8 mouse cellular contexts compared by ENCODE assay signal in genomic region chr2:120970045-120970539, GRCm38 (mm10). TPM values are rescaled to one million over a fixed set of nuclear protein-coding genes. Genes with fewer than 3 reads are reported as not detected.
DNase-seq lines count a peak whose midpoint lies in the region; ATAC-seq and TF ChIP-seq lines count a peak whose summit lies in the region.

No protein-coding gene starts in this region.

- H3K79me2 ChIP-seq in myocyte (ENCODE audit: control insufficient read depth, insufficient read depth) = peaks cover 51% of the 10 kb centered on the region

- H3K9ac ChIP-seq in forebrain, embryonic 12.5 days = peak overlapping the region; percentile 82

- peak overlapping the region; percentile 82 for H3K27ac ChIP-seq in forebrain, embryonic 12.5 days
- peak overlapping the region; percentile 96 for H3K27ac ChIP-seq in limb, embryonic 10.5 days

- H3K4me2 ChIP-seq in forebrain, embryonic 12.5 days = peak overlapping the region; percentile 73
- H3K4me2 ChIP-seq in myocyte (ENCODE audit: low read depth) = peak overlapping the region; percentile 89

- H3K27me3 ChIP-seq in forebrain, embryonic 12.5 days = no peaks in the 10 kb centered on the region
- H3K27me3 ChIP-seq in limb, embryonic 10.5 days (ENCODE audit: low read depth, poor library complexity, severe bottlenecking) = no peaks in the 10 kb centered on the region
- H3K27me3 ChIP-seq in myocyte (ENCODE audit: control insufficient read depth, insufficient read depth, insufficient read length) = no peaks in the 10 kb centered on the region

- H3ac ChIP-seq in myocyte (ENCODE audit: control insufficient read depth, insufficient read length) = peak overlapping the region; percentile 35

- ATAC-seq in cerebellum, adult (ENCODE audit: insufficient number of reproducible peaks, low FRiP score, low TSS enrichment) = peak; percentile 8; the same call in 1 of the 2 replicates
- ATAC-seq in forebrain, embryonic 12.5 days (ENCODE audit: low FRiP score) = peak; percentile 47

- H3K9me3 ChIP-seq in forebrain, embryonic 12.5 days = no peaks in the 10 kb centered on the region
- no peaks in the 10 kb centered on the region for H3K9me3 ChIP-seq in limb, embryonic 10.5 days (replicated peaks)

- DNase-seq in cerebellum, postnatal 4 days (ENCODE audit: low spot score in 2 of 2) = no peak
- DNase-seq in right cerebral cortex, postnatal 4 days = peak; percentile 3
- no peak for DNase-seq in right cerebral cortex, adult 18-20 months
- DNase-seq in limb, embryonic 10.5 days (ENCODE audit: low spot score) = no peak
- DNase-seq in urinary bladder, postnatal 36 days (ENCODE audit: low spot score in 2 of 2) = no peak

- under 1% methylated on average over 23 of the region's 23 CpGs for WGBS in forebrain, embryonic 12.5 days
- WGBS in limb, embryonic 10.5 days = 1% methylated on average over 23 of the region's 23 CpGs

- peaks cover 11% of the 10 kb centered on the region for H3K4me1 ChIP-seq in forebrain, embryonic 12.5 days
- peaks cover 15% of the 10 kb centered on the region for H3K4me1 ChIP-seq in limb, embryonic 10.5 days

- H3K36me3 ChIP-seq in forebrain, embryonic 12.5 days (replicated peaks) = no peaks in the 10 kb centered on the region
- peaks cover 10% of the 10 kb centered on the region; the same call in 1 of the 2 replicates for H3K36me3 ChIP-seq in limb, embryonic 10.5 days
- H3K36me3 ChIP-seq in myocyte (ENCODE audit: control insufficient read depth, insufficient read depth) = no peaks in the 10 kb centered on the region

- TF ChIP-seq POLR2A in myocyte (IDR thresholded peaks at IDR 0.05; ENCODE audit: insufficient read length, low read depth) = no peak

- peak overlapping the region; percentile 82 for H3K4me3 ChIP-seq in forebrain, embryonic 12.5 days (replicated peaks)
- H3K4me3 ChIP-seq in limb, embryonic 10.5 days = peak overlapping the region; percentile 89
- peak overlapping the region; percentile 99 for H3K4me3 ChIP-seq in myocyte

TF ChIP-seq in myocyte, 11 proteins besides CTCF, POLR2A, EP300 and RAD21:
- no peak for TF ChIP-seq TCF12 (IDR thresholded peaks at IDR 0.05; ENCODE audit: insufficient read depth, poor library complexity, severe bottlenecking)
- no peak for TF ChIP-seq E2F4 (IDR thresholded peaks at IDR 0.05; ENCODE audit: insufficient read depth)
- no peak for TF ChIP-seq REST (IDR thresholded peaks at IDR 0.05; ENCODE audit: insufficient read depth, insufficient read length)
- TF ChIP-seq POLR2AphosphoS2 (IDR thresholded peaks at IDR 0.05; ENCODE audit: insufficient read length, low read depth) = no peak
- no peak for TF ChIP-seq TCF3 (IDR thresholded peaks at IDR 0.05; ENCODE audit: insufficient read length, low read depth)
- TF ChIP-seq SRF (IDR thresholded peaks at IDR 0.05; ENCODE audit: control insufficient read depth, insufficient read length, low read depth) = no peak

RNA-seq across cellular contexts. Expression of gene Ubr1, which starts 0.4 kb away (rescaled TPM):
- 27.4 and 31.7 TPM in 2 replicates for polyA plus RNA-seq in forebrain, embryonic 12.5 days (2016; fragmentation: Nextera tagmentation; extraction: Ambion mirVana)
- 23.6 and 31.7 TPM in 2 replicates for polyA plus RNA-seq in limb, embryonic 10.5 days (2016; fragmentation: Nextera tagmentation; extraction: Ambion mirVana)
- polyA plus RNA-seq in myocyte (2012; fragmentation: generic; extraction: Trizol) = 5.8 TPM

RNA-seq across cellular contexts. Expression of gene Tmem62, which starts 6.7 kb away (rescaled TPM):
- 5.5 and 5.6 TPM in 2 replicates for polyA plus RNA-seq in forebrain, embryonic 12.5 days (2016; fragmentation: Nextera tagmentation; extraction: Ambion mirVana)
- 0.68 and 0.72 TPM in 2 replicates for polyA plus RNA-seq in limb, embryonic 10.5 days (2016; fragmentation: Nextera tagmentation; extraction: Ambion mirVana)
- polyA plus RNA-seq in myocyte (2012; fragmentation: generic; extraction: Trizol) = 11.3 TPM

RNA-seq across cellular contexts. Expression of gene Ccndbp1, which starts 38.1 kb away (rescaled TPM):
- polyA plus RNA-seq in forebrain, embryonic 12.5 days (2016; fragmentation: Nextera tagmentation; extraction: Ambion mirVana) = 44.9 and 47.7 TPM in 2 replicates
- polyA plus RNA-seq in limb, embryonic 10.5 days (2016; fragmentation: Nextera tagmentation; extraction: Ambion mirVana) = 28.1 and 34.6 TPM in 2 replicates
- polyA plus RNA-seq in myocyte (2012; fragmentation: generic; extraction: Trizol) = 48.4 TPM
